Comparison of ENCODE assay signal across 14 mouse cellular contexts in the genomic region with DNA sequence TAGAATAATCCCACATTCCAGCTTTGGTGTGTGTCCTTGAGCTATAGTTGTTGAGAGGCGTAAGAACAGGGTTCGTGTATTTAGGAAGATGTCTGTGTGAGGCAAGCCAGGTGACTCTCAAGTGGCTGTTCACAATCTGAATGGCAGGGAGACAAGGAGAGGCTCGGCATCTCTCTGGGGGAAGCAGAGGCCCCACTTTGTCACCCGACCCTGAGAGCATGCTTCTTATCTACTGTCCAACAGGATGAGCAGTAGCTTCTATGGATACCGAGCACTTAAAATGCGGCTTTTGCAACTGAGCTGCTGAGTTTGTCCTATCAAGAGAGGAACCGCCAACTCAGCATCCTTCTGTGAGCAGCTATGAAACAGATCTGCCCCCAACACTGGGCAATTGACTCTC.
"Had no signal": no experiment of that assay in that cellular context is flagged by ENCODE, and none has a peak within 500 bp of the region (broad histone marks: within the 10 kb centered on the region; RNA-seq: fewer than 3 reads in every experiment).

No protein-coding gene starts in this region.

- H3K27me3 ChIP-seq: limb, embryonic 13.5 days; megakaryocyte, embryonic 14.5 days; midbrain, embryonic 15.5 days; neural tube, embryonic 12.5 days had no signal

- H3K9ac ChIP-seq: limb, embryonic 13.5 days; midbrain, embryonic 15.5 days; neural tube, embryonic 12.5 days had no signal

- H3K4me3 ChIP-seq: layer of hippocampus, adult 2 months; limb, embryonic 13.5 days; megakaryocyte, embryonic 14.5 days; midbrain, embryonic 15.5 days; neural tube, embryonic 12.5 days had no signal

- DNase-seq: kidney, adult 11 months; kidney, postnatal 10 days; kidney, postnatal 4 days; left cerebral cortex, postnatal 4 days; lung, adult 18-20 months; thymus, postnatal 36 days had no signal

- H3K36me3 ChIP-seq: limb, embryonic 13.5 days; midbrain, embryonic 15.5 days; neural tube, embryonic 12.5 days had no signal

- H3K9me3 ChIP-seq: limb, embryonic 13.5 days; megakaryocyte, embryonic 14.5 days; midbrain, embryonic 15.5 days; neural tube, embryonic 12.5 days had no signal

- H3K4me1 ChIP-seq: megakaryocyte, embryonic 14.5 days; neural tube, embryonic 12.5 days had no signal

- H3K27ac ChIP-seq: layer of hippocampus, adult 2 months; limb, embryonic 13.5 days; macrophage; midbrain, embryonic 15.5 days; neural tube, embryonic 12.5 days had no signal

- H3K4me2 ChIP-seq: limb, embryonic 13.5 days; midbrain, embryonic 11.5 days; midbrain, embryonic 15.5 days; neural tube, embryonic 12.5 days had no signal

- ATAC-seq: lung, postnatal 0 days had no signal
